In the genomic region with DNA sequence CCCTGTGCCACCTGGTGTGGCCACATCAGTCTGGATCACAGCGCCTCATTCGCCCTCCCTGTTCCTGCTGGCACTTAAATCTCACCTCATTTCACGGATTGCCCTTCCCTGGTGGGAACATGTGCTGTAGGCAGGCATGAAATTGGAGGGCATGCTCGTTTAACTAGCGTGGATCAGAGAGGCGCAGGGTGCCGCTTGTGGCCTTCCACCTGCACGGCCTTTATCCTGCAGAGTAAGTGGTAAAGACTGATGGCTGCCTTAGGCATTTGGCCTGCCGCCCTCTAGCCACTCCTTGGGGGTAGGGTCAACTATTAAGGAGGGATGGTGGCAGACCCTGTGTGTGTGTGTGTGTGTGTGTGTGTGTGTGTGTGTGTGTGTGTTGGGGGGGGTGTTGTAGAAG, we compare ENCODE assay signal across 19 mouse cellular contexts. TPM values are rescaled to one million over a fixed set of nuclear protein-coding genes. Genes with fewer than 3 reads are reported as not detected.
A peak's percentile ranks its signal among the peaks of the same experiment; 100 is the strongest.
DNase-seq lines count a peak whose midpoint lies in the region; ATAC-seq and TF ChIP-seq lines count a peak whose summit lies in the region.
"Had no signal": no experiment of that assay in that cellular context is flagged by ENCODE, and none has a peak within 500 bp of the region (broad histone marks: within the 10 kb centered on the region; RNA-seq: fewer than 3 reads in every experiment).

No protein-coding gene starts in this region.

- 0 out of 2 replicates have a peak overlapping the region, but pooled peaks have one; percentile 9 for H3K27ac ChIP-seq in forebrain, embryonic 10.5 days
- H3K27ac ChIP-seq in forebrain, embryonic 16.5 days (ENCODE audit: low read length), result no peak overlapping the region
- H3K27ac ChIP-seq in midbrain, embryonic 10.5 days (replicated peaks), result 0 out of 2 replicates have a peak overlapping the region, but pooled peaks have one; percentile 24
- H3K27ac ChIP-seq in midbrain, postnatal 0 days (ENCODE audit: low read depth, low read length), result no peak overlapping the region
- H3K27ac ChIP-seq in ES-Bruce4 (ENCODE audit: insufficient read depth, low read length), result no peak overlapping the region
- H3K27ac ChIP-seq: embryonic facial prominence, embryonic 10.5 days; hindbrain, embryonic 15.5 days had no signal

- TF ChIP-seq CTCF in midbrain, postnatal 0 days (IDR thresholded peaks at IDR 0.05), result no peak
- TF ChIP-seq CTCF in ES-Bruce4 (IDR thresholded peaks at IDR 0.05; ENCODE audit: low read depth, low read length), result no peak

- TF ChIP-seq POLR2A in ES-Bruce4 (IDR thresholded peaks at IDR 0.05; ENCODE audit: insufficient read depth, low read length), result no peak

- TF ChIP-seq EP300 in ES-Bruce4 (IDR thresholded peaks at IDR 0.05; ENCODE audit: insufficient read depth, low read depth, low read length), result 0 out of 2 replicates have a peak, but pooled peaks have one; percentile 9

- H3K27me3 ChIP-seq in forebrain, embryonic 10.5 days (ENCODE audit: poor library complexity, severe bottlenecking), result peaks cover 41% of the 10 kb centered on the region
- H3K27me3 ChIP-seq in forebrain, embryonic 16.5 days (replicated peaks; ENCODE audit: control insufficient read depth, insufficient read depth, low read length), result no peaks in the 10 kb centered on the region
- peaks cover 64% of the 10 kb centered on the region for H3K27me3 ChIP-seq in midbrain, embryonic 10.5 days (ENCODE audit: low read depth, poor library complexity, severe bottlenecking)
- H3K27me3 ChIP-seq in midbrain, postnatal 0 days (ENCODE audit: insufficient read depth, low read length), result no peaks in the 10 kb centered on the region
- H3K27me3 ChIP-seq in ES-Bruce4 (ENCODE audit: control insufficient read depth, insufficient read depth, low read length, poor library complexity, severe bottlenecking), result no peaks in the 10 kb centered on the region
- H3K27me3 ChIP-seq: Patski had no signal

- DNase-seq in forebrain, embryonic 10.5 days (ENCODE audit: extremely low spot score, low spot score), result no peak
- DNase-seq in midbrain, embryonic 10.5 days (ENCODE audit: low spot score), result no peak
- no peak for DNase-seq in midbrain, postnatal 0 days (ENCODE audit: low spot score)
- DNase-seq in thymus, postnatal 14 days, result peak; percentile 54
- no peak for DNase-seq in spleen, postnatal 36 days (ENCODE audit: low spot score in 2 of 2)
- no peak for DNase-seq in adrenal gland, postnatal 10 days
- DNase-seq: adrenal gland, adult 8-10 months; cerebellum, adult 11-12 months; cerebellum, adult 9-10 months; cerebellum, postnatal 25 days; gastrocnemius, postnatal 36 days had no signal

- no peak overlapping the region for H3K4me3 ChIP-seq in forebrain, embryonic 10.5 days
- no peak overlapping the region for H3K4me3 ChIP-seq in forebrain, embryonic 16.5 days (replicated peaks; ENCODE audit: low read length)
- H3K4me3 ChIP-seq in midbrain, embryonic 10.5 days, result no peak overlapping the region
- no peak overlapping the region for H3K4me3 ChIP-seq in midbrain, postnatal 0 days (ENCODE audit: low read depth, low read length)
- H3K4me3 ChIP-seq in ES-Bruce4 (ENCODE audit: low read depth, low read length), result no peak overlapping the region
- H3K4me3 ChIP-seq: embryonic facial prominence, embryonic 10.5 days; heart, adult 2 months; heart, embryonic 12.5 days; hindbrain, embryonic 15.5 days had no signal

- H3K36me3 ChIP-seq in forebrain, embryonic 10.5 days (replicated peaks), result peaks cover 9% of the 10 kb centered on the region
- H3K36me3 ChIP-seq in forebrain, embryonic 16.5 days (ENCODE audit: control insufficient read depth, insufficient read depth), result no peaks in the 10 kb centered on the region
- H3K36me3 ChIP-seq in midbrain, embryonic 10.5 days, result peaks cover 7% of the 10 kb centered on the region
- peaks cover 9% of the 10 kb centered on the region for H3K36me3 ChIP-seq in midbrain, postnatal 0 days (ENCODE audit: insufficient read depth, low read length)
- no peaks in the 10 kb centered on the region for H3K36me3 ChIP-seq in ES-Bruce4 (ENCODE audit: control insufficient read depth, insufficient read depth, low read length, poor library complexity, severe bottlenecking)
- H3K36me3 ChIP-seq: hindbrain, embryonic 15.5 days had no signal

- H3K9me3 ChIP-seq in forebrain, embryonic 10.5 days, result no peaks in the 10 kb centered on the region
- no peaks in the 10 kb centered on the region for H3K9me3 ChIP-seq in forebrain, embryonic 16.5 days (ENCODE audit: control insufficient read depth, low read length)
- H3K9me3 ChIP-seq in midbrain, embryonic 10.5 days (replicated peaks), result no peaks in the 10 kb centered on the region
- no peaks in the 10 kb centered on the region for H3K9me3 ChIP-seq in midbrain, postnatal 0 days (ENCODE audit: low read length)
- H3K9me3 ChIP-seq in ES-Bruce4 (replicated peaks; ENCODE audit: control insufficient read depth, insufficient read depth, low read length, poor library complexity, severe bottlenecking), result no peaks in the 10 kb centered on the region
- H3K9me3 ChIP-seq: embryonic facial prominence, embryonic 10.5 days; heart, embryonic 12.5 days; hindbrain, embryonic 15.5 days had no signal

- H3K4me2 ChIP-seq in forebrain, embryonic 16.5 days (ENCODE audit: low read length), result no peak overlapping the region
- no peak overlapping the region for H3K4me2 ChIP-seq in midbrain, postnatal 0 days (ENCODE audit: low read depth, low read length, poor library complexity, severe bottlenecking)
- H3K4me2 ChIP-seq: heart, embryonic 12.5 days; hindbrain, embryonic 15.5 days had no signal

- ATAC-seq in forebrain, embryonic 16.5 days, result no peak
- ATAC-seq in midbrain, postnatal 0 days (ENCODE audit: low FRiP score), result no peak
- ATAC-seq: forebrain, embryonic 14.5 days; Patski had no signal

- WGBS in forebrain, embryonic 10.5 days, result 61% methylated on average over 9 of the region's 9 CpGs
- 71% methylated on average over 9 of the region's 9 CpGs for WGBS in forebrain, embryonic 16.5 days
- 65% methylated on average over 9 of the region's 9 CpGs for whole genome bisulfite sequencing in midbrain, embryonic 10.5 days
- 44% methylated on average over 9 of the region's 9 CpGs for WGBS in midbrain, postnatal 0 days

- no peak overlapping the region for H3K9ac ChIP-seq in forebrain, embryonic 16.5 days (replicated peaks; ENCODE audit: low read depth, low read length)
- no peak overlapping the region for H3K9ac ChIP-seq in midbrain, postnatal 0 days (replicated peaks; ENCODE audit: low read length, poor library complexity, severe bottlenecking)
- H3K9ac ChIP-seq in ES-Bruce4 (ENCODE audit: low read depth, poor library complexity, severe bottlenecking), result no peak overlapping the region
- H3K9ac ChIP-seq: heart, embryonic 12.5 days; hindbrain, embryonic 15.5 days had no signal

- peaks cover 48% of the 10 kb centered on the region for H3K4me1 ChIP-seq in forebrain, embryonic 10.5 days
- H3K4me1 ChIP-seq in forebrain, embryonic 16.5 days (replicated peaks; ENCODE audit: control insufficient read depth, insufficient read depth, low read length), result peaks cover 14% of the 10 kb centered on the region
- peaks cover 41% of the 10 kb centered on the region for H3K4me1 ChIP-seq in midbrain, embryonic 10.5 days
- H3K4me1 ChIP-seq in midbrain, postnatal 0 days (ENCODE audit: insufficient read depth, low read length), result peaks cover 5% of the 10 kb centered on the region; the same call in 1 of the 2 replicates
- peaks cover 13% of the 10 kb centered on the region for H3K4me1 ChIP-seq in ES-Bruce4 (ENCODE audit: control insufficient read depth, insufficient read depth, low read length)

RNA-seq across cellular contexts. Expression of a gene that starts 35.4 kb away (rescaled TPM):
- polyA plus RNA-seq in forebrain, embryonic 10.5 days (2016; fragmentation: Nextera tagmentation; extraction: Ambion mirVana), result 58.1 and 60.1 TPM in 2 replicates
- polyA plus RNA-seq in forebrain, embryonic 16.5 days (2015; fragmentation: Nextera tagmentation; extraction: Ambion mirVana), result 88.8 and 98.1 TPM in 2 replicates
- 62.0 and 66.0 TPM in 2 replicates for polyA plus RNA-seq in midbrain, embryonic 10.5 days (2016; fragmentation: Nextera tagmentation; extraction: Ambion mirVana)
- 62.3 and 74.6 TPM in 2 replicates for total RNA-seq in midbrain, postnatal 0 days (2014; rRNA removed)
- 95.0 and 103 TPM in 2 replicates for polyA plus RNA-seq in midbrain, postnatal 0 days (2015; fragmentation: Nextera tagmentation; extraction: Ambion mirVana)
- polyA plus RNA-seq in ES-Bruce4 (2011; ENCODE audit: insufficient read depth, insufficient read length, low read depth, missing spikeins), result 13.6 and 15.4 TPM in 2 replicates
- total RNA-seq in adrenal gland, postnatal 10 days (2021), result 100 to 1,000 TPM; 131 to 148 TPM

RNA-seq across cellular contexts. Expression of a gene that starts 35.8 kb away (rescaled TPM):
- 31.6 and 35.1 TPM in 2 replicates for polyA plus RNA-seq in forebrain, embryonic 10.5 days (2016; fragmentation: Nextera tagmentation; extraction: Ambion mirVana)
- 24.0 and 27.8 TPM in 2 replicates for polyA plus RNA-seq in forebrain, embryonic 16.5 days (2015; fragmentation: Nextera tagmentation; extraction: Ambion mirVana)
- 30.6 and 30.7 TPM in 2 replicates for polyA plus RNA-seq in midbrain, embryonic 10.5 days (2016; fragmentation: Nextera tagmentation; extraction: Ambion mirVana)
- total RNA-seq in midbrain, postnatal 0 days (2014; rRNA removed), result 13.3 and 22.9 TPM in 2 replicates
- 38.3 and 42.6 TPM in 2 replicates for polyA plus RNA-seq in midbrain, postnatal 0 days (2015; fragmentation: Nextera tagmentation; extraction: Ambion mirVana)
- polyA plus RNA-seq in ES-Bruce4 (2011; ENCODE audit: insufficient read depth, insufficient read length, low read depth, missing spikeins), result 7.1 and 9.3 TPM in 2 replicates
- total RNA-seq in adrenal gland, postnatal 10 days (2021), result 10 to 100 TPM; 61.5 to 62.8 TPM

RNA-seq across cellular contexts. Expression of a gene that starts 36.5 kb away (rescaled TPM):
- 17.2 and 22.5 TPM in 2 replicates for polyA plus RNA-seq in forebrain, embryonic 10.5 days (2016; fragmentation: Nextera tagmentation; extraction: Ambion mirVana)
- 14.1 and 14.6 TPM in 2 replicates for polyA plus RNA-seq in forebrain, embryonic 16.5 days (2015; fragmentation: Nextera tagmentation; extraction: Ambion mirVana)
- 13.3 and 16.0 TPM in 2 replicates for polyA plus RNA-seq in midbrain, embryonic 10.5 days (2016; fragmentation: Nextera tagmentation; extraction: Ambion mirVana)
- 9.1 and 12.4 TPM in 2 replicates for total RNA-seq in midbrain, postnatal 0 days (2014; rRNA removed)
- polyA plus RNA-seq in midbrain, postnatal 0 days (2015; fragmentation: Nextera tagmentation; extraction: Ambion mirVana), result 20.5 and 21.0 TPM in 2 replicates
- polyA plus RNA-seq in ES-Bruce4 (2011; ENCODE audit: insufficient read depth, insufficient read length, low read depth, missing spikeins), result 13.7 and 16.2 TPM in 2 replicates
- total RNA-seq in adrenal gland, postnatal 10 days (2021), result 1 to 10 TPM; 6.3 to 7.7 TPM

RNA-seq across cellular contexts. Expression of a gene that starts 36.7 kb away (rescaled TPM):
- polyA plus RNA-seq in forebrain, embryonic 10.5 days (2016; fragmentation: Nextera tagmentation; extraction: Ambion mirVana), result 2.3 and 3.1 TPM in 2 replicates
- polyA plus RNA-seq in forebrain, embryonic 16.5 days (2015; fragmentation: Nextera tagmentation; extraction: Ambion mirVana), result 2.4 and 3.4 TPM in 2 replicates
- polyA plus RNA-seq in midbrain, embryonic 10.5 days (2016; fragmentation: Nextera tagmentation; extraction: Ambion mirVana), result 2.1 and 2.4 TPM in 2 replicates
- 7.1 and 7.9 TPM in 2 replicates for total RNA-seq in midbrain, postnatal 0 days (2014; rRNA removed)
- polyA plus RNA-seq in midbrain, postnatal 0 days (2015; fragmentation: Nextera tagmentation; extraction: Ambion mirVana), result 3.0 and 3.8 TPM in 2 replicates
- 11.5 and 12.7 TPM in 2 replicates for polyA plus RNA-seq in ES-Bruce4 (2011; ENCODE audit: insufficient read depth, insufficient read length, low read depth, missing spikeins)
- total RNA-seq in adrenal gland, postnatal 10 days (2021), result 1 to 10 TPM; 4.0 to 7.1 TPM

Comparison
In these comparisons a context has a peak if more than half of its experiments do, and no peak if none do; other contexts are left out.
1. H3K27ac ChIP-seq: peak in forebrain, embryonic 10.5 days (single experiment) and midbrain, embryonic 10.5 days (single experiment); none in forebrain, embryonic 16.5 days (single experiment), midbrain, postnatal 0 days (single experiment) and ES-Bruce4 (single experiment).